Mouse (Mus musculus) forebrain, embryonic 10.5 days (tissue): Measurements from ENCODE around the gene Rimkla. TPM values are rescaled to one million over a fixed set of nuclear protein-coding genes. Genes with fewer than 3 reads are reported as not detected.

ENCODE experiments used
- DNase-seq: peaks from one replicate; pipeline ENCODE4 v3.0.0-alpha.2; 2017; ENCODE audit warnings: low spot score; ENCODE audit errors: extremely low spot score
- H3K27ac ChIP-seq: fragments of 300-500 bp; sonication (generic); 2 replicates; pipeline ENCODE4 v1.5.1; 2016; ENCODE audit warnings: mild to moderate bottlenecking
- H3K27me3 ChIP-seq: fragments of 300-500 bp; sonication (generic); 2 replicates; pipeline ENCODE4 v1.6.1; 2016; ENCODE audit warnings: mild to moderate bottlenecking; ENCODE audit not compliant: poor library complexity, severe bottlenecking
- H3K36me3 ChIP-seq: fragments of 300-500 bp; sonication (generic); replicated peaks from 2 replicates; pipeline ENCODE4 v1.6.1; 2016; ENCODE audit warnings: mild to moderate bottlenecking, moderate library complexity
- H3K4me1 ChIP-seq: fragments of 300-500 bp; sonication (generic); 2 replicates; pipeline ENCODE4 v1.6.1; 2016
- H3K4me3 ChIP-seq: fragments of 300-500 bp; sonication (generic); 2 replicates; pipeline ENCODE4 v1.5.1; 2016; ENCODE audit warnings: mild to moderate bottlenecking, moderate library complexity
- H3K9me3 ChIP-seq: fragments of 300-500 bp; sonication (generic); 2 replicates; pipeline ENCODE4 v1.6.1; 2016; ENCODE audit warnings: mild to moderate bottlenecking, moderate library complexity
- WGBS: fragments of 180-500 bp; shearing (Covaris S2); methylation state at CpG from one replicate; pipeline ENCODE4 v1.1.7; 2016; 5-methylcytosine and 5-hydroxymethylcytosine counted together
- polyA plus RNA-seq: library from polyadenylated mRNA; unstranded; fragments of >200 nt; fragmentation: Nextera tagmentation; extraction: Ambion mirVana; gene quantifications from 2 replicates; pipeline ENCODE4 v1.2.1, GENCODE M21; 2016

The Rimkla gene
- polyA plus RNA-seq, 1 experiment from 2014 or later = 3.1 TPM

GRCm38 (mm10) chr4:119427680-119428079 is 64.7 kb downstream of the Rimkla start:
- H3K9me3 ChIP-seq = no peaks in the 10 kb centered on the region
- 67% methylated on average over 2 of the region's 2 CpGs for WGBS
- no peak for DNase-seq
- H3K27me3 ChIP-seq = peaks cover 24% of the 10 kb centered on the region
- no peak overlapping the region for H3K4me3 ChIP-seq
- no peak overlapping the region for H3K27ac ChIP-seq
- no peaks in the 10 kb centered on the region for H3K36me3 ChIP-seq
- peaks cover 9% of the 10 kb centered on the region for H3K4me1 ChIP-seq

- Histone ChIP-seq H3K36me3 (no peaks in the 10 kb centered on the region), H3K4me3 (no peak overlapping the region), H3K27me3 (peaks cover 24% of the 10 kb centered on the region), H3K4me1 (peaks cover 22% of the 10 kb centered on the region), H3K27ac (no peak overlapping the region), H3K9me3 (no peaks in the 10 kb centered on the region)
- 78% methylated on average over 2 of the region's 2 CpGs for WGBS
- no peak for DNase-seq
These were observed 66.8 kb downstream of the Rimkla start for GRCm38 (mm10) chr4:119425601-119426000.

- DNase-seq = no peak
- 97% methylated on average over 2 of the region's 2 CpGs for WGBS
- peaks cover under 1% of the 10 kb centered on the region for H3K36me3 ChIP-seq
- H3K4me3 ChIP-seq = no peak overlapping the region
- peaks cover 22% of the 10 kb centered on the region for H3K4me1 ChIP-seq
- H3K27ac ChIP-seq = no peak overlapping the region
- H3K27me3 ChIP-seq = peaks cover 24% of the 10 kb centered on the region
- H3K9me3 ChIP-seq = no peaks in the 10 kb centered on the region
These were observed 67.4 kb downstream of the Rimkla start for GRCm38 (mm10) chr4:119425077-119425476.

DNA sequence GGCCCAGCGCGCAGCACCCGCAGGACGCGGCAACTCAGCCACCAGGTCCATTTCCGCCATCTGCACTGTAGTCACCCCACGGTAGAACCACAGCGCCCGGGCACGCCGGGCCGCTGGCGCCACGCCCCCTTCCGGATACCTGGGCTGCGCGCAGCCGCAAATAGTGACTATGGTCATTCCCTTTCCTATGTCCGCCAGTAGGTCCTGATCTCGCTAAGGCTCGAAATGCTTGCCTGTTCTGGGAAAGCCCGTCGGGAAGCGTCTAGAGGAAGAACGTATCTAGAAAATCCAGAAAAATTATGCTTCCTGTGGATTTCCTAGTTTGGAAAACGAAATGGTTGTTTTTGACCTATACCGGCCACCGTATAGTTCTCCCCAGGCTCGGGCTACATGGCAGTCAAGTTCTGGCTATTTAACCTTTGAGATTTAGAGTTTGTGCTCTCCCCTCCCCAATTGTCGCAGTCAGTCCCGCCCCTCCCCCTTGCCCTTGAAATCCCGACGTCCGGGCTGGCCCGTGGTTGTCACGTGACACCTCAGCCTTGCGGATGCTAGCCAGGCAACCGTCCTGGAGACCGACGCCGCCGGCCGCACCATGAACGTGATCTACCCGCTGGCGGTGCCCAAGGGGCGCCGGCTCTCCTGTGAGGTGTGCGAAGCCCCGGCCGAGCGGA is 70.0 kb downstream of the Rimkla start, which contains the start of the genes Ppcs and Zmynd12:
Gene Ppcs, minus strand, starts transcription at position 127 of the 671 bp plus-strand sequence.
Gene Zmynd12, plus strand, starts transcription at position 521 of the 671 bp plus-strand sequence.
- WGBS = under 1% methylated on average over 52 of the region's 52 CpGs
- H3K27ac ChIP-seq = peak within 1 kb of the TSS; percentile 89
- DNase-seq = peak; percentile 93
- peaks cover 21% of the 10 kb centered on the region for H3K36me3 ChIP-seq
- H3K9me3 ChIP-seq = no peaks in the 10 kb centered on the region
- peak within 1 kb of the TSS; percentile 77 for H3K4me3 ChIP-seq
- H3K4me1 ChIP-seq = peaks cover 22% of the 10 kb centered on the region
- H3K27me3 ChIP-seq = peaks cover 20% of the 10 kb centered on the region

DNA sequence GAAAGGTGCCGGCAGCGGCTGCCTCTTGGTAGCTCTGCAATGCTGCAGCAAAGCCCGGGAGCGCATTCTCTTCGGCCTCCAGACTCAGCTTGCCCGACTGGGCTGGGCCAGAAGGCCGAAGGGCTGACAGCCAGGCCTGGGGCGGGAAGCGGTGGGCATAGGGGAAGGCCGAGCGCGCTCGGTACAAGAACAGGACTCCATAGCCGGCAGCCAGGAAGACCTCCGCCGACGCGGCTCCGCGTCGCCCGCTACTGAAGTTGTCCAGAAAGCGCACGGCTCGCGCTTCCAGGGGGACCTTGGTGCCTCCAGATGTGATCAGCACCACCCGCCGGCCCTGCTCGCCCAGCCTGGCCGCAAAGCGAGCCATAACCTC is 70.5 kb downstream of the Rimkla start:
- peak overlapping the region; percentile 89 for H3K27ac ChIP-seq
- peaks cover 22% of the 10 kb centered on the region for H3K4me1 ChIP-seq
- DNase-seq = no peak
- H3K9me3 ChIP-seq = no peaks in the 10 kb centered on the region
- H3K36me3 ChIP-seq = peaks cover 21% of the 10 kb centered on the region
- peaks cover 22% of the 10 kb centered on the region for H3K27me3 ChIP-seq
- H3K4me3 ChIP-seq = peak overlapping the region; percentile 77
- WGBS = 0% methylated on average over 27 of the region's 31 CpGs

GRCm38 (mm10) chr4:119421191-119421590 is 71.2 kb downstream of the Rimkla start:
- 84% methylated on average over 3 of the region's 3 CpGs for WGBS
- Histone ChIP-seq H3K4me1 (peaks cover 22% of the 10 kb centered on the region), H3K9me3 (no peaks in the 10 kb centered on the region), H3K36me3 (peaks cover 21% of the 10 kb centered on the region), H3K4me3 (peak overlapping the region; percentile 77), H3K27me3 (peaks cover 27% of the 10 kb centered on the region), H3K27ac (peak overlapping the region; percentile 89)
- DNase-seq = no peak

DNA sequence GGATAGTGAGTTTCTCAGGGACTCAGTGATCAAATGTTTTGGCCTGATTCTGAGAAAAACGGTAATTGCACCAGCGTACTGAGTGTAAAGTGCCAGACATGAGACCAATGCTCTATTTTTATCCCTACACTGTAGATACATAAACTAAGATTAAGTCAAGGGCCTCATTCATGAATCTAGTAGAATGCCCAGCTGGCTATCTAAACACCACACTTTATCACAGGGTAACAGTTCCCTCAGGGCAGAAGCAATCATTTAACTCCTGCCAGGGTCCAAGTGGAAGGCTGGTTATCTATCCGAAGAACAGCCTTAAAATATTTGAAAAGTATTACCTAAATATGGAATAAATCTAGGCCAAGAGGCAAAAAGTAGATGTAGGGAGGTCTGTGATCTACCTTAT is 74.5 kb downstream of the Rimkla start:
- Histone ChIP-seq H3K4me3 (no peak overlapping the region), H3K27ac (no peak overlapping the region), H3K9me3 (no peaks in the 10 kb centered on the region), H3K27me3 (peaks cover 8% of the 10 kb centered on the region; the same call in 1 of the 2 replicates), H3K4me1 (peaks cover 36% of the 10 kb centered on the region), H3K36me3 (peaks cover 21% of the 10 kb centered on the region)
- no peak for DNase-seq
- WGBS = 94% methylated on average over 3 of the region's 3 CpGs

GRCm38 (mm10) chr4:119417270-119417669 is 75.2 kb downstream of the Rimkla start:
- Histone ChIP-seq H3K9me3 (no peaks in the 10 kb centered on the region), H3K4me3 (no peak overlapping the region), H3K27me3 (0 out of 2 replicates have a peak, but pooled peaks cover 7% of the 10 kb centered on the region), H3K27ac (no peak overlapping the region), H3K36me3 (peaks cover 21% of the 10 kb centered on the region), H3K4me1 (peaks cover 34% of the 10 kb centered on the region)
- no peak for DNase-seq
- WGBS = 83% methylated on average over 3 of the region's 3 CpGs

Other genes with a start within 250 kb of the Rimkla start
- gene Cldn19, start 237.2 kb downstream of the Rimkla start, polyA plus RNA-seq = 0.16 TPM in 1 of 2 replicates, not detected in the other
- 929 and 1,023 TPM in 2 replicates for gene Ybx1, start 198.0 kb downstream of the Rimkla start, polyA plus RNA-seq
- 156 and 159 TPM in 2 replicates for gene Ppih, start 172.1 kb downstream of the Rimkla start, polyA plus RNA-seq
- gene Ccdc30, start 77.1 kb downstream of the Rimkla start, polyA plus RNA-seq = 7.0 and 8.1 TPM in 2 replicates
- 30.2 and 31.4 TPM in 2 replicates for gene Ppcs, start 70.2 kb downstream of the Rimkla start, polyA plus RNA-seq
- 0.25 and 0.31 TPM in 2 replicates for gene Zmynd12, start 69.8 kb downstream of the Rimkla start, polyA plus RNA-seq
- gene Foxj3, start 44.4 kb upstream of the Rimkla start, polyA plus RNA-seq = 21.3 and 23.4 TPM in 2 replicates
- 2.1 and 2.5 TPM in 2 replicates for gene Frg2f1, start 46.9 kb upstream of the Rimkla start, polyA plus RNA-seq
- gene Guca2a, start 145.1 kb upstream of the Rimkla start, polyA plus RNA-seq = not detected in 2 replicates
- gene Guca2b, start 166.3 kb upstream of the Rimkla start, polyA plus RNA-seq = not detected in 2 replicates
- gene Hivep3, start 241.2 kb upstream of the Rimkla start, polyA plus RNA-seq = 0.89 and 1.4 TPM in 2 replicates